Mouse (Mus musculus): ENCODE data around the gene Gm10570. TPM values are rescaled to one million over a fixed set of nuclear protein-coding genes. Genes with fewer than 3 reads are reported as not detected.

The Gm10570 gene
- polyA plus RNA-seq, 1 experiment from 2014 or later = 1.4 TPM

DNA sequence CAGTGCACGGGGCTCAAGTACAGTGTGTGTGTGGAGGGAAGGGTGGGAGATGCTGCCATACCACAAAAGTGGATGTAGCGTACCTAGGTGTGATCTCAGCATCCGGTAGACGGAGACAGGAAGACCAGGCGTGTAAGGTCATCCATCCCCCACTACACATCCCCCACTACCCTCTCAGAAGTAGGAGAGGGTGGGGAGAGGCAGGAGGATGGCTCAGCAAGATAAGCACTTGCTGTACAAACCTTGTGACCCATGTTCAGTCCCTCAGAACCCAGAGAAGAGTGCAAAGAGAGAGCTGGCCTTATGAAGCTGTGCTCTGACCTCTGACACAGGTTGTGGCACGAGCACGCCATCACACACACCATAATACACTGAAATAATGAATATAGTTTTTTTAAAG lies 13.2 kb upstream of the Gm10570 start:
- no peak for ATAC-seq (replicated peaks)
- Histone ChIP-seq H3K27me3 (replicated peaks) (no peaks in the 10 kb centered on the region), H3K9me3 (no peaks in the 10 kb centered on the region), H3K27ac (no peak overlapping the region), H3K36me3 (replicated peaks) (peaks cover 33% of the 10 kb centered on the region; the same call in 1 of the 2 replicates), H3K4me1 (no peaks in the 10 kb centered on the region), H3K9ac (no peak overlapping the region), H3K4me2 (no peak overlapping the region), H3K4me3 (no peak overlapping the region)
- 92% methylated on average over 7 of the region's 7 CpGs for WGBS

DNA sequence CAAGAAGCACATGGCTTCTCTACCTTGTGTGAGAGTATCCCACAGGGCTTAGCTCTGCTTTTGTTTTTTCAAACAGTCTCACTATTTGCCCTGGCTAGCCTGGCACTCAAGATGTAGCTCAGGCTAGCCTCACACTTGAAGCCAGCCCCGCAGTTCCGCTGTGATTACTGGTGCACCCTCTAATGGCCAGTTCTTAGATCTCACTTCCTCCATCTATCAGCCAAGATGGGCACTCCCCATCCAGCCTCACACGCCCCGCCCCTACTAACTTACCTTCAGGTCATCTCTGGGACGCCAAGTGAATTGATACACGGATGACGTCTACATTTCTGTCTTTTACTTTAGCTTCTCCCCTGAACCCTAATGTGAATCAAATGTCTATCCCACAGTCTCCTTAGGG lies 11.1 kb upstream of the Gm10570 start:
- Histone ChIP-seq H3K36me3 (replicated peaks) (peaks cover 35% of the 10 kb centered on the region; the same call in 1 of the 2 replicates), H3K9me3 (no peaks in the 10 kb centered on the region), H3K27me3 (replicated peaks) (no peaks in the 10 kb centered on the region), H3K27ac (no peak overlapping the region), H3K4me1 (no peaks in the 10 kb centered on the region; the same call in 1 of the 2 replicates), H3K9ac (no peak overlapping the region), H3K4me3 (no peak overlapping the region), H3K4me2 (no peak overlapping the region)
- no peak for ATAC-seq (replicated peaks)
- WGBS = 86% methylated on average over 7 of the region's 7 CpGs

- Histone ChIP-seq H3K36me3 (replicated peaks) (peaks cover 26% of the 10 kb centered on the region; the same call in 1 of the 2 replicates), H3K4me2 (no peak overlapping the region), H3K4me1 (no peaks in the 10 kb centered on the region; the same call in 1 of the 2 replicates), H3K9ac (no peak overlapping the region), H3K4me3 (no peak overlapping the region), H3K27me3 (replicated peaks) (no peaks in the 10 kb centered on the region), H3K27ac (no peak overlapping the region), H3K9me3 (no peaks in the 10 kb centered on the region)
- no peak for ATAC-seq (replicated peaks)
- WGBS = 74% methylated on average over 3 of the region's 3 CpGs
Measured at GRCm38 (mm10) chr4:130318122-130318521, 9.6 kb upstream of the Gm10570 start.

GRCm38 (mm10) chr4:130316691-130317090 lies 8.2 kb upstream of the Gm10570 start:
- Histone ChIP-seq H3K27ac (no peak overlapping the region), H3K4me2 (no peak overlapping the region), H3K4me3 (no peak overlapping the region), H3K4me1 (no peaks in the 10 kb centered on the region; the same call in 1 of the 2 replicates), H3K9ac (no peak overlapping the region), H3K9me3 (no peaks in the 10 kb centered on the region), H3K36me3 (replicated peaks) (peaks cover 24% of the 10 kb centered on the region; the same call in 1 of the 2 replicates), H3K27me3 (replicated peaks) (no peaks in the 10 kb centered on the region)
- 78% methylated on average over 10 of the region's 10 CpGs for WGBS
- ATAC-seq (replicated peaks) = no peak

DNA sequence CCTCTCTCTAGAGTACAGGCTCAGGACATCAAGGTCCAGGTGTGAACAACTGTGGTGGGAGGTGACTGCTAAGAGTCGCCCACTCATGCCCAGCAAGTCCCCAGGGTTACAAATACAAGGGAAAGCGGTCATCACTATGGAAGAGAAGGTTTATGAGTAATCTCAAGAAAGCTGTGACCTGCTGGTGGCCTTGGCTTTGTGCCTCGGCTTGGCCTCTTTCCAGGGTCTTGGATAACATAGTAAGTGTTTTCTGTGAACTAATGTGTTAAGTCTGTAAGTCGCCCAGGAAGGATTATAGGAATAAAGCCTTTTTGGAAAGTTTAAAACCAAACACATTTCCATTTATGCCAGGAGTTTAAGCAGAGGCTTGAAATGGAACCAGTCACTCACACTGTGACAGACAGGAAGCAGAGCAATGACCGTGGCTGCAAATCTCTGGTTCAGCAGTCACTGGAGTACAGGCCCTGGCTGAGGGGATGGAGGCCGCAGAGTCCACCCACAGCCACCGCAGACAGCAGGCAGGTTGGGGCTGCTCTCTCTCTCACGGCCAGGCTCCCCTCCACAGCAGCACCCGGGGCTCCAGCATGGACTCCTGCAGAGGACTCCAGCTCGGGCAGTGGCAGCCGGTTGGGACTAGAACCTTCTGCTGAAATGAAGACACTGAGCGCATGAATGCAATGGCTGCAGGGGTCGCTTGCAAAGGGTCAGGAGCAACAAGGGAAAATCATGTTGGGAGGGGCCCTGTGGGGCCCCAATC lies 7.5 kb upstream of the Gm10570 start:
- peaks cover 22% of the 10 kb centered on the region; the same call in 1 of the 2 replicates for H3K36me3 ChIP-seq (replicated peaks)

GRCm38 (mm10) chr4:130313552-130313951 lies 5.1 kb upstream of the Gm10570 start:
- no peak for ATAC-seq (replicated peaks)
- WGBS = 92% methylated on average over 4 of the region's 4 CpGs
- H3K4me3 ChIP-seq = no peak overlapping the region

More for the DNA sequence above, 7.5 kb upstream of the Gm10570 start:
- no peak overlapping the region for H3K9ac ChIP-seq
- WGBS = 72% methylated on average over 13 of the region's 13 CpGs
- no peaks in the 10 kb centered on the region; the same call in 1 of the 2 replicates for H3K4me1 ChIP-seq
- no peak overlapping the region for H3K4me3 ChIP-seq
- no peak overlapping the region for H3K27ac ChIP-seq
- no peaks in the 10 kb centered on the region for H3K9me3 ChIP-seq
- no peaks in the 10 kb centered on the region for H3K27me3 ChIP-seq (replicated peaks)
- H3K4me2 ChIP-seq = no peak overlapping the region
- no peak for ATAC-seq (replicated peaks)

DNA sequence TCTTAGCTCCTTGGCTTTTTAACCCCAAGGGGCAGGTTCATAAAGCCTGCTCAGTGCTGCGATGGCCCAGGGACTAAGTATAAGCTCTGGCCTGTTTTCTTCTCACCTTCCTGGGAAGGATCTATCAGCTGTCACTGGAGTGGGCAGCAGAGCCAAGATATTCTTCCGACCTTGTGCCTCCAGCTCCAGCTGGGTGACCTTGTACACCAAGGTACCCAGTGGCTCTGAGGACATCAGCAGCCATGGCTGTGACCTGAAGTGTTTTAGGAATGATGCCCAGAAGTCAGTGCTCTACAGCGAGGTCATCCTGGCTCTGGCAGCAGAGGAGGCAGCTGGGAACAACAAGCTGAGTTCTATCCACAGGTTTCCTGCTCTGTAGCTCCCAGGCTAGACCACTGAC lies 4.1 kb upstream of the Gm10570 start:
- no peak overlapping the region for H3K9ac ChIP-seq
- no peaks in the 10 kb centered on the region for H3K9me3 ChIP-seq
- no peak overlapping the region for H3K27ac ChIP-seq
- WGBS = 91% methylated on average over 3 of the region's 3 CpGs
- no peak for ATAC-seq (replicated peaks)
- peaks cover 5% of the 10 kb centered on the region; the same call in 1 of the 2 replicates for H3K27me3 ChIP-seq (replicated peaks)
- H3K4me3 ChIP-seq = no peak overlapping the region
- H3K36me3 ChIP-seq (replicated peaks) = peaks cover 21% of the 10 kb centered on the region; the same call in 1 of the 2 replicates
- H3K4me2 ChIP-seq = no peak overlapping the region
- H3K4me1 ChIP-seq = peaks cover 22% of the 10 kb centered on the region; the same call in 1 of the 2 replicates

More at GRCm38 (mm10) chr4:130313552-130313951, 5.1 kb upstream of the Gm10570 start:
- no peak overlapping the region for H3K27ac ChIP-seq
- H3K36me3 ChIP-seq (replicated peaks) = peaks cover 22% of the 10 kb centered on the region; the same call in 1 of the 2 replicates
- H3K9me3 ChIP-seq = no peaks in the 10 kb centered on the region
- no peak overlapping the region for H3K4me2 ChIP-seq
- H3K9ac ChIP-seq = no peak overlapping the region
- peaks cover 17% of the 10 kb centered on the region; the same call in 1 of the 2 replicates for H3K4me1 ChIP-seq
- H3K27me3 ChIP-seq (replicated peaks) = peaks cover 5% of the 10 kb centered on the region; the same call in 1 of the 2 replicates

- Histone ChIP-seq H3K9ac (peak overlapping the region; percentile 60), H3K27me3 (replicated peaks) (peaks cover 16% of the 10 kb centered on the region), H3K4me3 (peak overlapping the region; percentile 62), H3K4me1 (peaks cover 33% of the 10 kb centered on the region; the same call in 1 of the 2 replicates), H3K4me2 (peak overlapping the region; percentile 90), H3K27ac (peak overlapping the region; percentile 63), H3K36me3 (replicated peaks) (peaks cover 4% of the 10 kb centered on the region; the same call in 1 of the 2 replicates), H3K9me3 (no peaks in the 10 kb centered on the region)
- ATAC-seq (replicated peaks) = 0 out of 2 replicates have a peak, but pooled peaks have one; percentile 5
- WGBS = 48% methylated on average over 8 of the region's 8 CpGs
Measured at GRCm38 (mm10) chr4:130309254-130309653, 780 bp upstream of the Gm10570 start.

GRCm38 (mm10) chr4:130307851-130308230 lies 633 bp downstream of the Gm10570 start:
- H3K4me1 ChIP-seq = peaks cover 33% of the 10 kb centered on the region; the same call in 1 of the 2 replicates
- H3K4me3 ChIP-seq = peak overlapping the region; percentile 62
- WGBS = under 1% methylated on average over 23 of the region's 23 CpGs
- ATAC-seq (replicated peaks) = peak; percentile 28
- H3K27me3 ChIP-seq (replicated peaks) = peaks cover 16% of the 10 kb centered on the region
- H3K9me3 ChIP-seq = no peaks in the 10 kb centered on the region
- H3K9ac ChIP-seq = peak overlapping the region; percentile 60
- H3K36me3 ChIP-seq (replicated peaks) = no peaks in the 10 kb centered on the region
- peak overlapping the region; percentile 63 for H3K27ac ChIP-seq
- H3K4me2 ChIP-seq = peak overlapping the region; percentile 90

DNA sequence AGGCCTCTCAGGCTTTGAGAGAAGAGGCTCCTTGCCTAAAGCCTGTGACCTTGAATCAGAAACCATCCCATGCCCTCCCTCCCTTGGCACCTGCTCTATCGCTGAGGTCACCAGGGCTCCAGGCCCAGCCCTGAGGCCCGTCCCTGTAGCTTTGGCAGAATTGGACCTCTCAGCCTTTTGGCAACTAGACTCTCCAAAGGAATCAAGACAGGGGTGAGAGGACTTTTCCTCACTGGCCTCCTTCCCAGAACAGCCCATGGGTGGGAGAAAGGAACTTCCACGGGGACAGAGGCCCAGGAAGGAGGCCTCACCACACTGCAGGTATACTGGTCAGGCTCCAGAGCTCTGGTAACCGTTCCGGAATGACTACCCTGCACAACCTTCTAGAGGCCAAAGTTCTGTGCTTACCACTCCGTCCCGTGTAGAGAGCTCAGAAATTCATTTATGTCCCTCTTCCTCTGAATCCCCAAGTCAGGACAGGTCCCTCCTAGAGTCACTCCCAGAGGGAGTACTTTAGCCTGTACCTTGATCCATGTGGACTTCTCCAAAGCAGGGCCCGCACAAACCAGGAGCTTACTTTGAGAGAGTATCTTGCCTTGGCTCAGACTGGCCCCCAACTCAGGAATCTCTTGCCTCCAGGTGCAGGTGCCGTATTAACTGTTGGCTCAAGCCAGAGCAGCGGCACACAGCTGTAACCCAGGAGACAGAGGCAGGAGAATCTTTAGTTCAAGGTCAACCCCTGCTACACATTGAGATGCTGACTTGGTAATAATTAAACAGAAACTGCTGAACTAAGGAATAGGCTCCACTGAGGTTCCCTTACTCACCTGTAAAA lies 1.5 kb downstream of the Gm10570 start:
- 78% methylated on average over 10 of the region's 10 CpGs for WGBS
- no peaks in the 10 kb centered on the region for H3K9me3 ChIP-seq
- no peak for ATAC-seq (replicated peaks)
- peaks cover 16% of the 10 kb centered on the region for H3K27me3 ChIP-seq (replicated peaks)
- H3K36me3 ChIP-seq (replicated peaks) = no peaks in the 10 kb centered on the region
- H3K27ac ChIP-seq = no peak overlapping the region
- peak overlapping the region; percentile 90 for H3K4me2 ChIP-seq
- H3K9ac ChIP-seq = no peak overlapping the region
- peak overlapping the region; percentile 62 for H3K4me3 ChIP-seq
- peaks cover 33% of the 10 kb centered on the region; the same call in 1 of the 2 replicates for H3K4me1 ChIP-seq

DNA sequence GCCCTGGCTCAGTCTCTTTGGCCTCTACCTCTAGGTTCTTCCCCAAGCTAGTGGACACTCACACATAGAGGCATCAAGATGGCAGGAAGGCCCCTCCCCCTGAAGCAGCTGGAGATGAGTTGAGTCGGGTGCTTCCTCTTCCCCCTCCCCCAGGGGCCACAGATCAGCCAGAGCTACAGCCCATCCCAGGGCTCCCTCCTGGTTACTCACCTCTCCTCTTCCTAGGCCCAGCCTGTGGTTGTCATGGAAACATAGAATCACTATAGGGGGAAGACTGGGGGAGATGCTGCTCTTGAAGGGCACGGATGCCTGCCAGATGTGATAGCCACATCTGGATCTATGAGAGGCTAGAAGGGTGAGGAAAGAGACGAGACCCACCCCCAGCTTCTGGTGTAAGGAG lies 3.7 kb downstream of the Gm10570 start:
- no peak overlapping the region for H3K4me2 ChIP-seq
- no peak for ATAC-seq (replicated peaks)
- peaks cover 10% of the 10 kb centered on the region for H3K27me3 ChIP-seq (replicated peaks)
- no peaks in the 10 kb centered on the region for H3K9me3 ChIP-seq
- no peaks in the 10 kb centered on the region for H3K36me3 ChIP-seq (replicated peaks)
- H3K4me1 ChIP-seq = peaks cover 26% of the 10 kb centered on the region; the same call in 1 of the 2 replicates
- H3K4me3 ChIP-seq = no peak overlapping the region
- no peak overlapping the region for H3K9ac ChIP-seq
- H3K27ac ChIP-seq = no peak overlapping the region
- 13% methylated on average over 3 of the region's 3 CpGs for WGBS
